Mouse (Mus musculus): ENCODE data around the gene Klhdc7a.
"Not testable (repeated sequence)": the region's sequence is repeated elsewhere in the genome, so short reads cannot be mapped to it uniquely, and the experiment has no call there.

The Klhdc7a gene

GRCm38 (mm10) chr4:139967922-139968321 is at the start of gene Klhdc7a:
Gene Klhdc7a (minus strand): TSS chr4:139968026.
- no peak for DNase-seq (ENCODE audit: low spot score)

GRCm38 (mm10) chr4:140015916-140016315 is 48.1 kb upstream of the Klhdc7a start:
- DNase-seq (ENCODE audit: low spot score), result no peak

- no peak for DNase-seq (ENCODE audit: low spot score)
Observed at GRCm38 (mm10) chr4:140010728-140011470, 43.1 kb upstream of the Klhdc7a start.

- no peak for DNase-seq (ENCODE audit: low spot score)
Observed at GRCm38 (mm10) chr4:140004932-140005331, 37.1 kb upstream of the Klhdc7a start.

GRCm38 (mm10) chr4:140004170-140004569 is 36.3 kb upstream of the Klhdc7a start:
- no peak for DNase-seq (ENCODE audit: low spot score)

GRCm38 (mm10) chr4:140002069-140002468 is 34.2 kb upstream of the Klhdc7a start:
- no peak for DNase-seq (ENCODE audit: low spot score)

- DNase-seq (ENCODE audit: low spot score), result no peak
Observed at GRCm38 (mm10) chr4:140000911-140001310, 33.1 kb upstream of the Klhdc7a start.

GRCm38 (mm10) chr4:139999033-139999432 is 31.2 kb upstream of the Klhdc7a start:
- no peak for DNase-seq (ENCODE audit: low spot score)

- DNase-seq (ENCODE audit: low spot score), result no peak
Observed at GRCm38 (mm10) chr4:139995659-139996058, 27.8 kb upstream of the Klhdc7a start.

GRCm38 (mm10) chr4:139993111-139993755 is 25.4 kb upstream of the Klhdc7a start:
- DNase-seq (ENCODE audit: low spot score), result no peak

GRCm38 (mm10) chr4:139986913-139987312 is 19.1 kb upstream of the Klhdc7a start:
- DNase-seq (ENCODE audit: low spot score), result no peak

- DNase-seq (ENCODE audit: low spot score), result no peak
Observed at GRCm38 (mm10) chr4:139978716-139979115, 10.9 kb upstream of the Klhdc7a start.

GRCm38 (mm10) chr4:139977308-139977781 is 9.5 kb upstream of the Klhdc7a start:
- no peak for DNase-seq (ENCODE audit: low spot score)

- DNase-seq (ENCODE audit: low spot score), result no peak
Observed at GRCm38 (mm10) chr4:139974506-139974905, 6.7 kb upstream of the Klhdc7a start.

GRCm38 (mm10) chr4:139967475-139967891 is 343 bp downstream of the Klhdc7a start:
- no peak for DNase-seq (ENCODE audit: low spot score)

- no peak for DNase-seq (ENCODE audit: low spot score)
Observed at GRCm38 (mm10) chr4:139966981-139967380, 845 bp downstream of the Klhdc7a start.

- DNase-seq (ENCODE audit: low spot score), result no peak
Observed at GRCm38 (mm10) chr4:139965596-139966185, 2.1 kb downstream of the Klhdc7a start.

- no peak for DNase-seq (ENCODE audit: low spot score)
Observed at GRCm38 (mm10) chr4:139964406-139964805, 3.4 kb downstream of the Klhdc7a start.

GRCm38 (mm10) chr4:139963911-139964310 is 3.9 kb downstream of the Klhdc7a start:
- DNase-seq (ENCODE audit: low spot score), result no peak

- no peak for DNase-seq (ENCODE audit: low spot score)
Observed at GRCm38 (mm10) chr4:139963059-139963458, 4.8 kb downstream of the Klhdc7a start.

- DNase-seq (ENCODE audit: low spot score), result no peak
Observed at GRCm38 (mm10) chr4:139961816-139962215, 6.0 kb downstream of the Klhdc7a start.

GRCm38 (mm10) chr4:139961329-139961728 is 6.5 kb downstream of the Klhdc7a start:
- DNase-seq (ENCODE audit: low spot score), result not testable (repeated sequence)

GRCm38 (mm10) chr4:139960724-139961315 is 7.0 kb downstream of the Klhdc7a start:
- no peak for DNase-seq (ENCODE audit: low spot score)

All from urinary bladder, postnatal 10 days (tissue).